Mouse (Mus musculus) kidney, embryonic 15.5 days (tissue): ENCODE data around the gene Kif5c. TPM values are rescaled to one million over a fixed set of nuclear protein-coding genes. Genes with fewer than 3 reads are reported as not detected.

ENCODE experiments used
- ATAC-seq: fragments of 200-750 bp; cut with Nextera tagmentation; replicated peaks from 2 replicates; pipeline ENCODE4 v1.8.0; 2017; ENCODE audit warnings: moderate TSS enrichment; ENCODE audit not compliant: low FRiP score
- H3K27ac ChIP-seq: fragments of 300-500 bp; sonication (generic); 2 replicates; pipeline ENCODE4 v1.5.1; 2015; ENCODE audit warnings: mild to moderate bottlenecking, inconsistent platforms
- H3K27me3 ChIP-seq: fragments of 300-500 bp; sonication (generic); 2 replicates; pipeline ENCODE4 v1.6.1; 2015; ENCODE audit warnings: inconsistent platforms
- H3K36me3 ChIP-seq: fragments of 300-500 bp; sonication (generic); 2 replicates; pipeline ENCODE4 v1.6.1; 2015; ENCODE audit warnings: inconsistent platforms
- H3K4me1 ChIP-seq: fragments of 300-500 bp; sonication (generic); 2 replicates; pipeline ENCODE4 v1.6.1; 2015; ENCODE audit warnings: inconsistent platforms
- H3K4me2 ChIP-seq: fragments of 300-500 bp; sonication (generic); 2 replicates; pipeline ENCODE4 v1.6.1; 2015; ENCODE audit warnings: moderate library complexity, mild to moderate bottlenecking, inconsistent platforms
- H3K4me3 ChIP-seq: fragments of 300-500 bp; sonication (generic); replicated peaks from 2 replicates; pipeline ENCODE4 v1.5.1; 2015; ENCODE audit warnings: mild to moderate bottlenecking, inconsistent platforms
- H3K9ac ChIP-seq: fragments of 300-500 bp; sonication (generic); 2 replicates; pipeline ENCODE4 v1.6.1; 2015; ENCODE audit warnings: mild to moderate bottlenecking, inconsistent platforms
- H3K9me3 ChIP-seq: fragments of 300-500 bp; sonication (generic); replicated peaks from 2 replicates; pipeline ENCODE4 v1.6.1; 2016; ENCODE audit warnings: inconsistent platforms
- WGBS: fragments of 180-500 bp; shearing (Covaris S2); methylation state at CpG from one replicate; pipeline ENCODE4 v1.1.7; 2015; ENCODE audit warnings: mixed read lengths; 5-methylcytosine and 5-hydroxymethylcytosine counted together
- polyA plus RNA-seq: library from polyadenylated mRNA; unstranded; fragments of >200 nt; fragmentation: Nextera tagmentation; extraction: Ambion mirVana; gene quantifications from 2 replicates; pipeline ENCODE4 v1.2.1, GENCODE M21; 2015

The Kif5c gene
- polyA plus RNA-seq, 1 experiment from 2014 or later, result 6.7 TPM

DNA sequence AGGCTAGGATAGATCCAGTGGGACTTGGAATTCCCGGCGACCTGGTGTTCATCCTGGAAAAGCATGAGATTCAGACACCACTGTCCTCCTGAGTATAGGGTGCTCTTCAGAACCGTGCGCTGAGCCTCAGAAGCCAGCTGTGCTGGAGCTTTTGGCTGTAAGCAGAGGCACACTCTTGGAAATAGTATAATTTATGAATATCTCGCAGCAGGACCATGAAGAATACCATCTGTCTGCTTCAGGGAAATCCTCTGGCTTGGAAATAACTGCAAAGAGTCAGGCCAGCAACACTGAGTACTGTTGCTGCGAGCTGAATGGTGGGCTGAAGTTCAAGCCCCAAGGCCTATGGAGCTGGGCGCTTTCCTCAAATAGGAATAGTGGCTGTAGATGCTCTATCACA, 138.5 kb downstream of the Kif5c start:
- Histone ChIP-seq H3K4me3 (no peak overlapping the region), H3K36me3 (peaks cover 10% of the 10 kb centered on the region; the same call in 1 of the 2 replicates), H3K27me3 (no peaks in the 10 kb centered on the region), H3K27ac (no peak overlapping the region), H3K9ac (no peak overlapping the region), H3K9me3 (no peaks in the 10 kb centered on the region), H3K4me2 (no peak overlapping the region), H3K4me1 (no peaks in the 10 kb centered on the region; the same call in 1 of the 2 replicates)
- ATAC-seq, result no peak
- WGBS, result 76% methylated on average over 7 of the region's 7 CpGs

GRCm38 (mm10) chr2:49764331-49764946, 145.3 kb downstream of the Kif5c start:
- peaks cover 5% of the 10 kb centered on the region; the same call in 1 of the 2 replicates for H3K36me3 ChIP-seq
- peak; percentile 83 for ATAC-seq
- H3K27me3 ChIP-seq, result no peaks in the 10 kb centered on the region
- no peak overlapping the region for H3K4me2 ChIP-seq
- no peak overlapping the region for H3K27ac ChIP-seq
- no peaks in the 10 kb centered on the region for H3K9me3 ChIP-seq
- no peak overlapping the region for H3K4me3 ChIP-seq
- WGBS, result 50% methylated on average over 7 of the region's 7 CpGs
- H3K9ac ChIP-seq, result no peak overlapping the region
- peaks cover 12% of the 10 kb centered on the region for H3K4me1 ChIP-seq

GRCm38 (mm10) chr2:49768916-49769315, 149.8 kb downstream of the Kif5c start:
- Histone ChIP-seq H3K27me3 (no peaks in the 10 kb centered on the region), H3K9me3 (no peaks in the 10 kb centered on the region), H3K27ac (peak overlapping the region; percentile 49), H3K4me1 (peaks cover 37% of the 10 kb centered on the region), H3K4me3 (no peak overlapping the region), H3K36me3 (no peaks in the 10 kb centered on the region), H3K4me2 (no peak overlapping the region), H3K9ac (no peak overlapping the region)
- 56% methylated on average over 2 of the region's 2 CpGs for WGBS
- ATAC-seq, result no peak

GRCm38 (mm10) chr2:49770440-49770839, 151.3 kb downstream of the Kif5c start:
- 43% methylated on average over 5 of the region's 5 CpGs for WGBS
- H3K9ac ChIP-seq, result no peak overlapping the region
- H3K4me1 ChIP-seq, result peaks cover 37% of the 10 kb centered on the region
- no peaks in the 10 kb centered on the region for H3K36me3 ChIP-seq
- no peaks in the 10 kb centered on the region for H3K27me3 ChIP-seq
- ATAC-seq, result peak; percentile 81
- H3K4me2 ChIP-seq, result no peak overlapping the region
- no peak overlapping the region for H3K4me3 ChIP-seq
- H3K27ac ChIP-seq, result peak overlapping the region; percentile 49; the same call in 1 of the 2 replicates
- H3K9me3 ChIP-seq, result no peaks in the 10 kb centered on the region

DNA sequence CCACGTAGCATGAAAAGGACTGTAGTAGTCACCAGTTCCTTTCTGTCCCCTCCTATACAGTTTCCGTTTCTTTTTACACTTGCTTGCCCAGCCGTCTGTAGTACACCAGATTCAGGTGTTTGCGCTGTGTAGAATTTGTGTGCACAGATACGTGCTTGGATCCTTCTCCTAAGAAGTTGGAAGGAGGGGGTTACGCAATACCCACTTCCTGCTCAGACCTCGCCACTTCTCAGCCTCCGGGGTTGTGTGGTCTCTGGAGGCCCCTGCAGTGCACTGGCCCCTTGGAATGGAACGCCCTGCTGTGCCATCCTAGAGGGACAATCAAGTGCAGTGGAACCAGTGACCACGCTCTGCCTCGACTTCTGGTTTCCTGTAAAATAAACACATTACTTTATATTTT, 152.1 kb downstream of the Kif5c start:
- no peaks in the 10 kb centered on the region for H3K36me3 ChIP-seq
- 65% methylated on average over 11 of the region's 11 CpGs for WGBS
- no peak for ATAC-seq

GRCm38 (mm10) chr2:49773194-49773931, 154.3 kb downstream of the Kif5c start:
- Histone ChIP-seq H3K9ac (no peak overlapping the region), H3K9me3 (no peaks in the 10 kb centered on the region), H3K27ac (no peak overlapping the region), H3K4me3 (no peak overlapping the region), H3K4me1 (peaks cover 38% of the 10 kb centered on the region), H3K27me3 (no peaks in the 10 kb centered on the region), H3K36me3 (no peaks in the 10 kb centered on the region), H3K4me2 (no peak overlapping the region)
- no peak for ATAC-seq
- 81% methylated on average over 10 of the region's 10 CpGs for WGBS

More for the DNA sequence above, 152.1 kb downstream of the Kif5c start:
- Histone ChIP-seq H3K27me3 (no peaks in the 10 kb centered on the region), H3K9me3 (no peaks in the 10 kb centered on the region), H3K4me2 (no peak overlapping the region), H3K4me3 (no peak overlapping the region), H3K4me1 (peaks cover 37% of the 10 kb centered on the region), H3K9ac (no peak overlapping the region), H3K27ac (peak overlapping the region; percentile 41; the same call in 1 of the 2 replicates)

GRCm38 (mm10) chr2:49774180-49774579, 155.1 kb downstream of the Kif5c start:
- no peaks in the 10 kb centered on the region for H3K36me3 ChIP-seq
- no peak overlapping the region for H3K9ac ChIP-seq
- no peaks in the 10 kb centered on the region for H3K27me3 ChIP-seq
- H3K27ac ChIP-seq, result no peak overlapping the region
- no peaks in the 10 kb centered on the region for H3K9me3 ChIP-seq
- no peak overlapping the region for H3K4me3 ChIP-seq
- H3K4me2 ChIP-seq, result no peak overlapping the region
- peaks cover 30% of the 10 kb centered on the region for H3K4me1 ChIP-seq
- ATAC-seq, result no peak

DNA sequence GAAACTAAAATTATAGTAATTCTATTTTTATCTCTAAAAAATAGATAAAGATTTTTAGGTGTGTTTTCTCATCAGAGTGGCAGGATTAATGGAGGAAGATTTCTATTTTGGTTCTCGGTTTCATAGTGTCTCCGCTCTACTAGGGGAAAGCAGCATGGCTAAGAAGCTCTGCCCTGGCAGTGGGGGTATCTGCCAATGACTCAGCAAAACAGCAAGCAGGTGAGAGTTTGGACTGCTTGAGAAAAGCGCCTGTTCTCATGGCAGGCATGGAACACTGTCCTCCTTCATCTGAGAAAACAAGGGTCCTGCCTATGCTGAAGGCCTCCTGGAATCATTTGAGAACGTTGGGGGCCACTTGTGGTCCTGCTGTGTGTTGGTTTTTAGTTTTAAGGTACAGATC, 156.1 kb downstream of the Kif5c start:
- no peak overlapping the region for H3K9ac ChIP-seq
- no peak overlapping the region for H3K27ac ChIP-seq
- H3K4me1 ChIP-seq, result peaks cover 20% of the 10 kb centered on the region
- no peak overlapping the region for H3K4me3 ChIP-seq
- H3K9me3 ChIP-seq, result no peaks in the 10 kb centered on the region
- no peaks in the 10 kb centered on the region for H3K36me3 ChIP-seq
- ATAC-seq, result no peak
- 89% methylated on average over 4 of the region's 4 CpGs for WGBS
- H3K27me3 ChIP-seq, result no peaks in the 10 kb centered on the region
- no peak overlapping the region for H3K4me2 ChIP-seq

DNA sequence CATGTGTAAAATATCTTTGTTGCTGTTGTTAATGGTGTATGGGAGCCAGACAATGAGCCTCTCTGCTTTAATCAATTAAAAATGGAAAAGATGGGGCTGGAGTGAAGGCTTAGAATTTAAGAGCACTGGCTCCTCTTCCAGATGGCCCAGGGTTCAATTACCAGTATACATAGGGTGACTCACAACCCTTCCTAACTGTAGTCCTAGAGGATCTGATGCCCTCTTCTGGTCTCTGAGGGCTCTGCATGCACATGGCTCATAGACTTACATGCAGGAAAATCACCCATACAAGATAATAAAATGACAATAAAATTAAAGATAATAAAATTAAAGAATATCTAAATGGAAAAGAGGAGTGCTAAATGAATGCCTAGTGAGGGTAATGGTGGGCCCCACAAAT, 156.6 kb downstream of the Kif5c start:
- no peaks in the 10 kb centered on the region for H3K36me3 ChIP-seq

DNA sequence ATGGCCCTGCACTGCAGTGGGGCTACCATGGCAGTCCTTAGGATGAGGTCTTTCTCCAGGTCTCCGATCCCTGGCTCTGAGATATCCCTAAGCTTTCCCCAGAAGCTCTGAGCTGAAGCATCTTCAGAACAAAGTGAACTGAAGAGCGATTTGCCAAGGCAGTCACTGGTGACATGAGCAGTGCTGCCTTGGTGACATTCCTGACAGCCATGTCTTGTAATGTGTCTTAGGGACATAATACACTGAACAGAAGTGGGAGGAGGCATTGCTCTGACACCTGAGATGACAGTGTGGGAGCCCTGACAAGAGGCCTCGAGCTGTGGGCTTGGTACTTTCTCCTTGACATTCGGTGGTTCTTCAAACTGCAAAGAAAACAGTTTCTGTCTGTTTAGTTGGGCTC, 157.3 kb downstream of the Kif5c start:
- Histone ChIP-seq H3K4me2 (no peak overlapping the region), H3K36me3 (no peaks in the 10 kb centered on the region), H3K4me3 (no peak overlapping the region), H3K27ac (no peak overlapping the region), H3K9me3 (no peaks in the 10 kb centered on the region), H3K27me3 (no peaks in the 10 kb centered on the region), H3K4me1 (peaks cover 9% of the 10 kb centered on the region), H3K9ac (no peak overlapping the region)
- 58% methylated on average over 4 of the region's 4 CpGs for WGBS
- no peak for ATAC-seq

More for the DNA sequence above, 156.6 kb downstream of the Kif5c start:
- H3K4me1 ChIP-seq, result peaks cover 15% of the 10 kb centered on the region
- H3K9me3 ChIP-seq, result no peaks in the 10 kb centered on the region
- H3K9ac ChIP-seq, result no peak overlapping the region
- H3K27ac ChIP-seq, result no peak overlapping the region
- H3K4me3 ChIP-seq, result no peak overlapping the region
- no peak for ATAC-seq
- H3K4me2 ChIP-seq, result no peak overlapping the region
- no peaks in the 10 kb centered on the region for H3K27me3 ChIP-seq

DNA sequence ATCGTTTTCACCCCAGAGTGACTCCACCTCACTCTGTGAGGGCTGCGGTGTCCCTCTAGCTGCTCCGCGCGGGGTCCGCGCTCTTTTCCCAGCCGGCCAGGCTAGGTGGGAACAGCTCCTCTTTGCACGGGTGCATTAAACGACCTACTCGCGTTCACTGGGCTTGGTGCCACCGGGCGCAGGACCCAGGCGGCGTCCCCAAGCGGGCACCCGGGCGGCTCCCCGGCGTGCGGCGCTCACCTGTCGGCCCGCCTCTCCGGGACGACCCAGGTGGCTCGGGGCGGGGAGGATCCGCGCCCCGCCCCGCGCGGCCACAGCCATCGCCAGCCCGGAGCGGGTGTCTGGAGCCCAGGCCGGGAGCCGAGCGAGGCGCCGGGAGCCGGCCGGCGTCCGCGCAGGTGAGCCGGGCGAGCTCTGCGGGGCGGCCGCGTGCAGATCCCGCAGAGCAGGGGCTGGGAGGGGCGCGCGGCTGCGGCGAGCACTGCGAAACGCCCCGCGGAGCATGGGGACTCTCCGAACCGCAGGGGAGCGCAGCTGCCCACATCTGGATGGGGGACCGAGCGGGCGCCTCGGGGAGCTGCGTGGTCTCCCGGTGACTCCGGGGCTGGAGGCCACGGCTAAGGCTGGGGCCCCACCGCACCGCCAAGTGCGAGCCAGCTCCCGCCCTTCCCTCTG, 168.4 kb downstream of the Kif5c start, which contains the start of gene Lypd6b:
Gene Lypd6b, plus strand, starts transcription at position 313 of the 675 bp plus-strand sequence.
- peaks cover 52% of the 10 kb centered on the region for H3K27me3 ChIP-seq
- H3K9me3 ChIP-seq, result no peaks in the 10 kb centered on the region
- peak within 1 kb of the TSS; percentile 70 for H3K4me3 ChIP-seq
- peak; percentile 66 for ATAC-seq
- H3K4me2 ChIP-seq, result peak within 1 kb of the TSS; percentile 95
- H3K4me1 ChIP-seq, result peaks cover 23% of the 10 kb centered on the region
- 0 out of 2 replicates have a peak within 1 kb of the TSS, but pooled peaks have one; percentile 18 for H3K27ac ChIP-seq
- peak within 1 kb of the TSS; percentile 67 for H3K9ac ChIP-seq
- H3K36me3 ChIP-seq, result no peaks in the 10 kb centered on the region
- WGBS, result under 1% methylated on average over 73 of the region's 79 CpGs

DNA sequence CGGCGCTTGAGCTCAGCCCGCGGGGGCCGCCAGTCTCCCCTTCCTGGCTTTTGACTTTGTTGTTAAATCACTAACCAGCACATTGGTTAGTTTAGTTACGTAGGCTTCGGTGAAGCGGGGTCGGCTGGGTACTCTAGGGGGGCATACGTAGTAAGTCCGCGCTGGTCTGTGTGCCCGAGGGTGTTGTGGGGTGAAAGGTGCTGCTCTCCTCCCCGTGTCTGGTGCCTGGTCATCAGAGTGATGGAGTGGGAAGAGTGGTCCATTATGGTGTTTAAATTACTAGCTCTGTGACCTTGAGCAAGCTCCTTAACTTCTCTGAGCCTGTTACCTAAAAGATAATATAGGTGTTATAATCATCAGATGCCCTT, 168.9 kb downstream of the Kif5c start:
- ATAC-seq, result peak; percentile 52
- Histone ChIP-seq H3K27ac (0 out of 2 replicates have a peak overlapping the region, but pooled peaks have one; percentile 18), H3K36me3 (no peaks in the 10 kb centered on the region), H3K4me3 (peak overlapping the region; percentile 70), H3K9me3 (no peaks in the 10 kb centered on the region), H3K9ac (peak overlapping the region; percentile 67), H3K4me2 (peak overlapping the region; percentile 95), H3K4me1 (peaks cover 23% of the 10 kb centered on the region), H3K27me3 (peaks cover 52% of the 10 kb centered on the region)
- WGBS, result 0% methylated on average over 14 of the region's 14 CpGs
